Mouse (Mus musculus): ENCODE measurements around the gene Cox7a1.

GRCm38 (mm10) chr7:30183879-30184289, at the start of gene Cox7a1:
- TF ChIP-seq POLR2AphosphoS2 (IDR thresholded peaks at IDR 0.05; ENCODE audit: low read depth, low read length) (peak; percentile 71; the same call in 1 of the 2 replicates), CTCF (conservative IDR thresholded peaks at IDR 0.05 in 1 of 2, IDR thresholded peaks at IDR 0.05 in 1 of 2; ENCODE audit: low read depth in 2 of 2, low read length in 2 of 2) (no peak), HCFC1 (IDR thresholded peaks at IDR 0.05; ENCODE audit: low read depth, low read length) (no peak), MAFK (IDR thresholded peaks at IDR 0.05; ENCODE audit: insufficient replicate concordance, low read length) (no peak), USF2 (conservative IDR thresholded peaks at IDR 0.05; ENCODE audit: low read depth, low read length) (no peak), EP300 (IDR thresholded peaks at IDR 0.05; ENCODE audit: low read length) (no peak), POLR2A (IDR thresholded peaks at IDR 0.05; ENCODE audit: low read depth, low read length) (peak; percentile 48), ETS1 (conservative IDR thresholded peaks at IDR 0.05; ENCODE audit: low read depth, low read length) (peak; percentile 16; the same call in 1 of the 2 replicates), RCOR1 (conservative IDR thresholded peaks at IDR 0.05; ENCODE audit: low read depth, low read length) (no peak), USF1 (IDR thresholded peaks at IDR 0.05; ENCODE audit: low read depth, low read length) (no peak), ZKSCAN1 (IDR thresholded peaks at IDR 0.05; ENCODE audit: borderline replicate concordance, low read depth, low read length) (no peak), TCF12 (IDR thresholded peaks at IDR 0.05; ENCODE audit: low read depth, low read length) (no peak)
